Mouse (Mus musculus) hematopoietic multipotent progenitor cell, adult 10-12 weeks (in vitro differentiated cells): ENCODE results near the gene Gm2974. TPM values are rescaled to one million over a fixed set of nuclear protein-coding genes. Genes with fewer than 3 reads are reported as not detected.

ENCODE experiments used
- polyA plus RNA-seq: library from polyadenylated mRNA; stranded (reverse); fragments of >175 nt; gene quantifications from 2 replicates; pipeline ENCODE4 v1.2.3, GENCODE M21; 2012; ENCODE audit warnings: low replicate concordance

Gm2974 gene
- not detected in 2 replicates for polyA plus RNA-seq

GRCm38 (mm10) chr14:4182491-4183210, at the start of gene Gm2974:
Gene Gm2974 (plus strand): TSS chr14:4182576.

GRCm38 (mm10) chr14:4164730-4165129, 17.6 kb upstream of the Gm2974 start, which contains the start of gene Gm3127:
Gene Gm3127 (plus strand): TSS chr14:4165030.

GRCm38 (mm10) chr14:4249331-4249730, 67.0 kb downstream of the Gm2974 start, which contains the start of gene Gm3138:
Gene Gm3138 (plus strand): TSS chr14:4249631.

Other genes with a start within 250 kb of the Gm2974 start
- not detected in 2 replicates for gene Gm3095, start 219.0 kb upstream of the Gm2974 start, polyA plus RNA-seq
- gene Gm3099, start 184.2 kb upstream of the Gm2974 start, polyA plus RNA-seq = not detected in 2 replicates
- gene Gm5796, start 158.6 kb upstream of the Gm2974 start, polyA plus RNA-seq = not detected in 2 replicates
- gene Gm3115, start 98.5 kb upstream of the Gm2974 start, polyA plus RNA-seq = not detected in 2 replicates
- not detected in 2 replicates for gene Gm8108, start 72.0 kb upstream of the Gm2974 start, polyA plus RNA-seq
- gene Gm3127, start 17.5 kb upstream of the Gm2974 start, polyA plus RNA-seq = not detected in 2 replicates
- gene Gm3138, start 67.1 kb downstream of the Gm2974 start, polyA plus RNA-seq = not detected in 2 replicates
- not detected in 2 replicates for gene Gm3149, start 134.7 kb downstream of the Gm2974 start, polyA plus RNA-seq
- gene 2610042L04Rik, start 152.2 kb downstream of the Gm2974 start, polyA plus RNA-seq = not detected in 2 replicates
- not detected in 2 replicates for gene Gm3159, start 214.9 kb downstream of the Gm2974 start, polyA plus RNA-seq
- gene Gm3164, start 232.9 kb downstream of the Gm2974 start, polyA plus RNA-seq = not detected in 2 replicates
- not detected in 2 replicates for gene Gm3173, start 248.4 kb downstream of the Gm2974 start, polyA plus RNA-seq